Mouse (Mus musculus) forebrain, embryonic 14.5 days (tissue): ENCODE data around the gene Pigx. TPM values are rescaled to one million over a fixed set of nuclear protein-coding genes. Genes with fewer than 3 reads are reported as not detected.
"Not testable (repeated sequence)": the region's sequence is repeated elsewhere in the genome, so short reads cannot be mapped to it uniquely, and the experiment has no call there.

Experiments
- ATAC-seq: fragments of 200-750 bp; cut with Nextera tagmentation; 2 replicates; pipeline ENCODE4 v1.8.0; 2017; ENCODE audit warnings: mild to moderate bottlenecking, moderate library complexity
- DNase-seq: peaks from one replicate; pipeline ENCODE4 v3.0.0-alpha.2; 2015; ENCODE audit warnings: low spot score
- H3K27ac ChIP-seq: fragments of 300-500 bp; sonication (generic); 2 replicates; pipeline ENCODE4 v1.5.1; 2014; ENCODE audit warnings: low read depth, mild to moderate bottlenecking, control low read depth, low read length, moderate library complexity
- H3K27me3 ChIP-seq: fragments of 300-500 bp; sonication (generic); replicated peaks from 2 replicates; pipeline ENCODE4 v1.6.1; 2014; ENCODE audit warnings: low read length, control low read depth, mixed read lengths; ENCODE audit not compliant: control insufficient read depth, insufficient read depth
- H3K36me3 ChIP-seq: fragments of 300-500 bp; sonication (generic); 2 replicates; pipeline ENCODE4 v1.6.1; 2014; ENCODE audit warnings: low read length, control low read depth; ENCODE audit not compliant: control insufficient read depth, insufficient read depth
- H3K4me1 ChIP-seq: fragments of 300-500 bp; sonication (generic); 2 replicates; pipeline ENCODE4 v1.6.1; 2014; ENCODE audit warnings: antibody characterized with exemption, low read length, control low read depth; ENCODE audit not compliant: control insufficient read depth, insufficient read depth
- H3K4me2 ChIP-seq: fragments of 300-500 bp; sonication (generic); 2 replicates; pipeline ENCODE4 v1.6.1; 2014; ENCODE audit warnings: mild to moderate bottlenecking, control low read depth, low read length
- H3K4me3 ChIP-seq: fragments of 300-500 bp; sonication (generic); 2 replicates; pipeline ENCODE4 v1.5.1; 2014; ENCODE audit warnings: low read depth, low read length, control low read depth
- H3K9ac ChIP-seq: fragments of 300-500 bp; sonication (generic); 2 replicates; pipeline ENCODE4 v1.6.1; 2014; ENCODE audit warnings: mild to moderate bottlenecking, low read length, control low read depth, moderate library complexity
- H3K9me3 ChIP-seq: fragments of 300-500 bp; sonication (generic); replicated peaks from 2 replicates; pipeline ENCODE4 v1.6.1; 2016; ENCODE audit warnings: low read length, control low read depth, mixed read lengths; ENCODE audit not compliant: control insufficient read depth
- WGBS: fragments of 180-500 bp; shearing (Covaris S2); extraction: QIAGEN DNeasy Blood & Tissue Kit; methylation state at CpG from one replicate; pipeline ENCODE4 v1.1.7; 2014; 5-methylcytosine and 5-hydroxymethylcytosine counted together
- polyA plus RNA-seq: library from polyadenylated mRNA; unstranded; fragments of >200 nt; fragmentation: Nextera tagmentation; extraction: Ambion mirVana; gene quantifications from 2 replicates; pipeline ENCODE4 v1.2.1, GENCODE M21; 2014

Pigx gene
- polyA plus RNA-seq, 1 experiment from 2014 or later: 159 TPM

- ATAC-seq (no peak), DNase-seq (no peak)
- Histone ChIP-seq H3K4me2 (no peak overlapping the region), H3K36me3 (no peaks in the 10 kb centered on the region), H3K27me3 (no peaks in the 10 kb centered on the region), H3K9ac (no peak overlapping the region), H3K4me1 (peaks cover 14% of the 10 kb centered on the region; the same call in 1 of the 2 replicates), H3K4me3 (no peak overlapping the region), H3K27ac (no peak overlapping the region), H3K9me3 (no peaks in the 10 kb centered on the region)
- 62% methylated on average over 3 of the region's 3 CpGs for WGBS
Observed at GRCm38 (mm10) chr16:32076406-32076805, 23.1 kb downstream of the Pigx start.

- no peak for DNase-seq
- no peaks in the 10 kb centered on the region for H3K36me3 ChIP-seq
- peaks cover 14% of the 10 kb centered on the region; the same call in 1 of the 2 replicates for H3K4me1 ChIP-seq
- H3K27ac ChIP-seq: no peak overlapping the region
- H3K9me3 ChIP-seq: no peaks in the 10 kb centered on the region
- H3K27me3 ChIP-seq: no peaks in the 10 kb centered on the region
- no peak overlapping the region for H3K9ac ChIP-seq
- ATAC-seq: no peak
- no peak overlapping the region for H3K4me2 ChIP-seq
- 52% methylated on average over 1 of the region's 1 CpGs for WGBS
- no peak overlapping the region for H3K4me3 ChIP-seq
Observed at GRCm38 (mm10) chr16:32075762-32076161, 23.8 kb downstream of the Pigx start.

- not testable (repeated sequence) for H3K27me3 ChIP-seq, H3K4me1 ChIP-seq, DNase-seq, H3K4me3 ChIP-seq, ATAC-seq, H3K9me3 ChIP-seq, H3K9ac ChIP-seq, H3K27ac ChIP-seq, H3K4me2 ChIP-seq, H3K36me3 ChIP-seq
- 80% methylated on average over 4 of the region's 4 CpGs for WGBS
Observed at GRCm38 (mm10) chr16:32070070-32070469, 29.5 kb downstream of the Pigx start.

- ATAC-seq: no peak
- WGBS: 88% methylated on average over 12 of the region's 12 CpGs
Observed at GRCm38 (mm10) chr16:32068389-32069300, 30.9 kb downstream of the Pigx start.

GRCm38 (mm10) chr16:32066899-32067298 is 32.6 kb downstream of the Pigx start:
- H3K4me1 ChIP-seq: no peaks in the 10 kb centered on the region
- no peak overlapping the region for H3K27ac ChIP-seq
- H3K36me3 ChIP-seq: no peaks in the 10 kb centered on the region
- H3K27me3 ChIP-seq: no peaks in the 10 kb centered on the region
- no peak for ATAC-seq
- no peak overlapping the region for H3K4me3 ChIP-seq
- 95% methylated on average over 1 of the region's 1 CpGs for WGBS
- no peak overlapping the region for H3K4me2 ChIP-seq
- DNase-seq: no peak
- no peak overlapping the region for H3K9ac ChIP-seq
- no peaks in the 10 kb centered on the region for H3K9me3 ChIP-seq

More at GRCm38 (mm10) chr16:32068389-32069300, 30.9 kb downstream of the Pigx start:
- no peak overlapping the region for H3K4me2 ChIP-seq
- no peak overlapping the region for H3K9ac ChIP-seq
- H3K9me3 ChIP-seq: no peaks in the 10 kb centered on the region
- H3K27me3 ChIP-seq: no peaks in the 10 kb centered on the region
- DNase-seq: no peak
- no peak overlapping the region for H3K4me3 ChIP-seq
- no peak overlapping the region for H3K27ac ChIP-seq
- H3K36me3 ChIP-seq: no peaks in the 10 kb centered on the region
- no peaks in the 10 kb centered on the region for H3K4me1 ChIP-seq

GRCm38 (mm10) chr16:32063900-32064299 is 35.6 kb downstream of the Pigx start:
- no peak overlapping the region for H3K27ac ChIP-seq
- no peaks in the 10 kb centered on the region for H3K27me3 ChIP-seq
- H3K9ac ChIP-seq: no peak overlapping the region
- WGBS: 87% methylated on average over 7 of the region's 7 CpGs
- H3K4me3 ChIP-seq: no peak overlapping the region
- DNase-seq (no peak), ATAC-seq (no peak)
- no peaks in the 10 kb centered on the region for H3K36me3 ChIP-seq
- no peak overlapping the region for H3K4me2 ChIP-seq
- no peaks in the 10 kb centered on the region for H3K4me1 ChIP-seq
- H3K9me3 ChIP-seq: no peaks in the 10 kb centered on the region

- Histone ChIP-seq H3K9ac (no peak overlapping the region), H3K9me3 (no peaks in the 10 kb centered on the region), H3K4me3 (no peak overlapping the region), H3K4me1 (no peaks in the 10 kb centered on the region), H3K36me3 (no peaks in the 10 kb centered on the region), H3K4me2 (no peak overlapping the region), H3K27ac (no peak overlapping the region), H3K27me3 (no peaks in the 10 kb centered on the region)
- ATAC-seq (no peak), DNase-seq (no peak)
- WGBS: 87% methylated on average over 2 of the region's 2 CpGs
Observed at GRCm38 (mm10) chr16:32062226-32062625, 37.3 kb downstream of the Pigx start.

- Histone ChIP-seq H3K4me2 (no peak overlapping the region), H3K27ac (no peak overlapping the region), H3K9me3 (no peaks in the 10 kb centered on the region), H3K36me3 (no peaks in the 10 kb centered on the region), H3K4me1 (no peaks in the 10 kb centered on the region), H3K4me3 (no peak overlapping the region), H3K27me3 (no peaks in the 10 kb centered on the region), H3K9ac (no peak overlapping the region)
- DNase-seq (no peak), ATAC-seq (no peak)
- 79% methylated on average over 6 of the region's 6 CpGs for WGBS
Observed at GRCm38 (mm10) chr16:32059840-32060523, 39.6 kb downstream of the Pigx start.

GRCm38 (mm10) chr16:32058817-32059216 is 40.7 kb downstream of the Pigx start:
- Histone ChIP-seq H3K27me3 (no peaks in the 10 kb centered on the region), H3K27ac (no peak overlapping the region), H3K4me3 (no peak overlapping the region), H3K9ac (no peak overlapping the region), H3K36me3 (no peaks in the 10 kb centered on the region), H3K4me1 (no peaks in the 10 kb centered on the region), H3K9me3 (no peaks in the 10 kb centered on the region), H3K4me2 (no peak overlapping the region)
- ATAC-seq: no peak
- DNase-seq: no peak
- 86% methylated on average over 5 of the region's 5 CpGs for WGBS
